Mouse (Mus musculus) lung, adult 2 months (tissue): Measurements from ENCODE around the gene Nfatc3.

Experiments used
- CTCF ChIP-seq: fragments of 200-500 bp; IDR thresholded peaks from 2 replicates; pipeline ENCODE4 v1.5.1; 2011; ENCODE audit warnings: mild to moderate bottlenecking, low read length, control low read depth; ENCODE audit not compliant: insufficient read depth
- POLR2A ChIP-seq: fragments of 200-500 bp; IDR thresholded peaks from 2 replicates; pipeline ENCODE4 v1.6.1; 2011; ENCODE audit warnings: low read depth, mild to moderate bottlenecking, control low read depth, low read length, borderline replicate concordance; ENCODE audit errors: extremely low read depth

DNA sequence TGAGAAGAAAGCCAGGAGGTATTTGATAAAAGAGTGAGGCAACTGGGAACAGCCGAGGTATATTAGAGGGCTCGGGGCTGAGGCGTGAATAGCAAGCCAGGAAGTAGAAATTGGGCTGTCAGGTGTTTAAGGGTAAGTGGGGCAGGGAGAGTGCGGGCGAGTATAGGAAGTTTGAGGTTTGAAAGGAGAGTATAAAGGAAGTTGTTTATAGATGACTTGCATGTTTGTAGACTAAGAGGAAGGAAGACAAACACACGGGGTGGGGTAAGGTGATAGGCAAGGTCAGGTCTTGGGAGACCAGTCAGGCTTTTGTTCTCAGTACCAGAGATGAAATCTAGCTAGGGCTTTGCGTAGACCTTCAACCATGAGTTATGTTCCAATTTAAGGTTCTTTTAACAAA lies 41.5 kb upstream of the Nfatc3 start:
- TF ChIP-seq CTCF (no peak), POLR2A (no peak)
